Mouse (Mus musculus) c-Kit-positive CD71-positive TER-119-positive erythroid progenitor cells, embryonic 14.5 days (primary cell): ENCODE results near the gene Mamstr.
"Not testable (repeated sequence)": the region's sequence is repeated elsewhere in the genome, so short reads cannot be mapped to it uniquely, and the experiment has no call there.

ENCODE experiments used
- DNase-seq: peaks from one replicate; pipeline ENCODE4 v3.0.0-alpha.2; 2013; ENCODE audit warnings: low spot score

Mamstr gene

DNA sequence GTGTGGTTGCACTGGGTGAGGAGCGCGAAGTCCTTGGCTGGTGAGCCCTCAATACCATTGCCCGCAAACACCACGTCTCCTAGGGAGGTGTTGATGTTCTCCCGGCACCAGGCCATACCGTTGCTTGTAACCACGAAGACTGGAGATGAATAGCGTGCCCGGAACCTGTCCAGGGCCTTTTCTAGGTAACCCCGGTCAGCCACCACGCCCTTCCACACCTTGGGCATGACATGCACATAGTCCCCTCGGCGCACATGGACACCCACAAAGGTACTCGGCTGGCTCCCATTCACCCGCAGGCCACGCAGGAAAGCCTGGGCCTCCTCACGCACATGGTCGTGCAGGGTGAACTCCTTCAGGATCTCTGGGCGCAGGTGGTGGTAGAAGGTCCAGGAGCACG lies 10.7 kb downstream of the Mamstr start:
- DNase-seq: not testable (repeated sequence)

DNA sequence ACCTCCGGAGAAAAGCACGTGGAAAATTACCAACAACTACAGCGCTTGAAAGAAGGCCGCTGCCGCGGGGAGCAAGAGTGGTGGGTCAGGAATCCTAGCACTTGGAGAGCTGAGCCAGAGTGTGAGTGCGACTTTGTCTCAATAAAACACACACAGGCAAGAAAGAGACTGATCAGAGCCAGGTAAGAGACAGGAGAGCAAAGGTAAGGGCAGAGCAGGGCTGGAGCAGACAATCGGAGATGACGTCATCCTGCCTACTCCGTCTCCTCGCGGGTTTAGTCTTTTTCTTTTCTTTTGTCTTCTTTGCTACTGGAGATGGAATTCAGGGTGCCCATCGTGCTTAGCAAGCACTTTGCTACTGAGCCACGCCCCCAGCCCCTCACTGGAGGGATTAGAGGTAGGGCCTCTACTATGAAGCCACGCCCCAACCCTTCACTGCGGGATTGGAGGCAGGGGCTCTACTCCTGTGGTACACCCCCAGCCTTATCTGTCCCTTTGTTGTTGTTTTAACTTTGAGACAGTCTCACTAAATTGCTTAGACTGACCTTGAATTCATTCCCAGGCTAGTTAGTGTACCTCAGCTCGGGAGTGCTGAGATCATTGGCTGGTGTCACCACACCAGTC lies 14.8 kb downstream of the Mamstr start:
- no peak for DNase-seq

DNA sequence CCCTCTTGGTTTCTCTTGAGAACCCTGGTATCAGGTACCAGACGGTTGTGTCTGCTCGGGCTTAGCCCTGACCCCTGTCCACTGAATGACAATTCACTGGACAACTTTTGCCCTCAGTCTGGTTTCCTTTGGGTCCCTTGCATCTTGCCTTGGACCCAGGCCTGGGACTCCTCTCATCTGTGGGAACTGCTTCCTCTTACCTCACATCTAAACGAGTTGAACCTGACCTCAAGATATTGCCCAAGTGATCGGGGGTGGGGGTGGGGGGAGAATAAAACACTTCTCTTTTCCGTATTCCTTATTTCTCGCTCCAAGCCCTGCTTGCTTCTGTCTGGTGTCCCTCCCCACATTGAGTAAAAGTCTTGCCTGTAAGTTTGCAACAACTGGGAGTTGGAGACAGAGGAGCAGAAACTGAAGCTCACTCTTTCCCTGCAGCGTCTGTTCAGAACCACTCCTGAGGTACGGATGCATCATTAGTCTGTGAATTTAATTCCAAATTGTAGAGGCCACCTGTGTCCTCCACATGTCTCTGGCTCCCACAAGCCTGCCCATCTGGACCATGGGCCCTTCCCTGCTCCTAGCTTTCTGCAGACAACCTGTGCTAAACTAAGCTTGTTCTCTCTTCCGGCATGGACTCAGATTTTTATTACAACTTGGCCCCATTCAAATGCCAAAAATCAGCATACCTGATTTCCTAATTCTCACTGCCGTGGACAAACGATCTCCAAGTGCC lies 21.1 kb downstream of the Mamstr start:
- DNase-seq: no peak

DNA sequence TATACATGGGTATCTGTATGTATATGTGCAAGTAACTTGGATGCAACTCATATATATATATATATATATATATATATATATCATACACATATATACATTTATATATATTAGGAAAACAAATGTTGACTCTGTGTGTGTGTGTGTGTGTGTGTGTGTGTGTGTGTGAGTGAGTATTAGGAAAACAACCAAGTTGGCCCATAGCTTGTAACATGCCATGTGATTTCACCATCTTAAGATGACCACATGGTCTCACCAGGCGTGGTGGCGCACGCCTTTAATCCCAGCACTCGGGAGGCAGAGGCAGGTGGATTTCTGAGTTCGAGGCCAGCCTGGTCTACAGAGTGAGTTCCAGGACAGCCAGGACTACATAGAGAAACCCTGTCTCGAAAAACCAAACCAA lies 21.9 kb downstream of the Mamstr start:
- not testable (repeated sequence) for DNase-seq

DNA sequence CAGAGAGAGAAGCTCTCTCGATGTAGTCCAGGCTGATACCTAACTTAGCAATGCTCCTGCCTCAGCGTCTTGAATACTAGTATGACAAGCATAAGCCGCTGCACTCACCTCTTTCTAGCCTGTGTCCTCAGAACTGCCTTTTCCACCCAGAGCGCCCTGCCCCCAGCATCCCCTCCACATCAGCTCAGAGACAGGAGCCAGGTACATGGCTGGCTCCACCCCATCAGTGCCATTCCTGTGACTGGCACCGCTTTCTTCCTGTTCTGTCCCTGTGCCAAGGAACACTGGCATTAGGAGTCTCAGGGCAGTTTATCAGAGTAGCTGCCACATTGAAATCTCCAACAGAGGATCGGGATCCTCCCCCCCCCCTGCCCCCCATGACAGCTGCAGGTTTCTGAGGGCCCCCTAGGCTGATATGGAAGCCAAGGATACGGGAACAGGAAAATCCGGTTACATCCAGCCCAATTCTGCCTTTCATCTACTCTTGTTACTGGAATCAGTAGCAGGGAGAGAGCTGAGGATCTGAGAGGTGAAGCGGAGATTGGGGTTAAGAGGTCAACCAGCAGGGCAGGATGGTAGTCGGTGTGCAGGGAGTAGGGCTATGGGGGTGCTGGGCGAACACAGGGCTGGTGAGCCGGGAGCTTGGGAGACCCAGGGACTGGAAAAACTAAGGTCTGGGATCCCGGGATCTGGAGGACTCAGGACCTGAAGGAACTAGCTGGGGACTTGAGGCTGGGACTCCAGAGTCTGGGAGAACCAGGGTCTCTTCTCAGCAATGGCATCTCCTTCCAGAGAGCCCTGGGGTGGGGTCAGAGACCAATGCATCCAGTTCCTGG lies 25.7 kb downstream of the Mamstr start:
- no peak for DNase-seq

DNA sequence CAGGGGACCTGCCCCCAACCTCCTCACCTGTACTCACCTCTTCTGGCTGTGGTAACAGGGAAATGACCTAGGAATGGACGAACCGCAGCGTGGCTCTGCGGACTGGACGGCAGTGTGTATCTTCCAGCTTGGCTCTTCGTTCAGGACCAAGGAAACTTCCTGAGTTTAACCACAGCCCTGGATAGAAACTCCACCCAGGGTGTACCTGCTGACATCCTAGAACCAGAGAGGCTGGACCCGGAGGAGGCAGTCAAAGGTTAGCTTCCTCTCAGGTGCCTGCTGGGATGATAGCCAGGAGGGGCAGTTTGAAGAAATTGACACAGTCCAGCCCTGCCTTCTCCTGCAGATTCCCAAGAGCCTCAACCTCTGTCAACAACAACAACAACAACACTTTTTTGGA lies 26.4 kb downstream of the Mamstr start, which contains the start of gene Fut2:
Gene Fut2, minus strand, starts transcription at position 234 of the 400 bp plus-strand sequence.
- DNase-seq: no peak

DNA sequence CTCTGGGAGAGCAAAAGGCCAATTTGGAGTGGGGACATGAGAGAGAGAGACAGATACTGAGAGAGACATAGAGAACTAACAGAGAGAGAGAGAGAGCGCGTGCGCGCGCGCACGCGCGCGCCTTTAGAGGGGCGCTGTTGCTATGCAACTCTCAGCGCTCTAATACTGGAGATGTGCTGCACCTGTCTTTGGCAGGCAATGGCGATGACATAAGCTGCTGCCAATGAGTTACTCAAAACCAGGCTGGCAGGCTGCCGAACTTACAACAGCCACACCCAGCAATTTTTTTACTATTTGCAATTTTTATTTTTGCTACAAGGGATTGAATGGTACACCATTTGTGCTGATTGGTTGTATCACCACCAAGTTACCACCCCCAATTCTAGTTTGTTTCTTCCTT lies 28.0 kb downstream of the Mamstr start:
- no peak for DNase-seq

DNA sequence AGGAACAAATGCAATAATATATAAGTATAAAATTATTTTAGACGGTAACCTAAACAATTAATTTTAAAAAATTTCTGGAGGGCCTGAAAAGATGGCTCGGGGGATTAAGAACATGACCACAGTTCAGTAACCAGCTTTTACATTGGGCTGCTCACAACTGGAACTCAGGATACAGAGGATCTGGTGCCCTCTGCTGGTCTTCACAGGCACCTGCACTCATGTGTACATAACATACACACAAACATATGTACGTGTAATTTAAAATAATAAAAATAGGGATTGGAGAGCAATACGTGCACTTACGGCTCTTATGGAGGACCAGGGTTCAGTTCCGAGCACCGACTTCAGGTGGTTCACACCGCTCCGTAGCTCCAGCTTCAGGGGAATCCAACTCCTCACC lies 29.1 kb downstream of the Mamstr start:
- no peak for DNase-seq

DNA sequence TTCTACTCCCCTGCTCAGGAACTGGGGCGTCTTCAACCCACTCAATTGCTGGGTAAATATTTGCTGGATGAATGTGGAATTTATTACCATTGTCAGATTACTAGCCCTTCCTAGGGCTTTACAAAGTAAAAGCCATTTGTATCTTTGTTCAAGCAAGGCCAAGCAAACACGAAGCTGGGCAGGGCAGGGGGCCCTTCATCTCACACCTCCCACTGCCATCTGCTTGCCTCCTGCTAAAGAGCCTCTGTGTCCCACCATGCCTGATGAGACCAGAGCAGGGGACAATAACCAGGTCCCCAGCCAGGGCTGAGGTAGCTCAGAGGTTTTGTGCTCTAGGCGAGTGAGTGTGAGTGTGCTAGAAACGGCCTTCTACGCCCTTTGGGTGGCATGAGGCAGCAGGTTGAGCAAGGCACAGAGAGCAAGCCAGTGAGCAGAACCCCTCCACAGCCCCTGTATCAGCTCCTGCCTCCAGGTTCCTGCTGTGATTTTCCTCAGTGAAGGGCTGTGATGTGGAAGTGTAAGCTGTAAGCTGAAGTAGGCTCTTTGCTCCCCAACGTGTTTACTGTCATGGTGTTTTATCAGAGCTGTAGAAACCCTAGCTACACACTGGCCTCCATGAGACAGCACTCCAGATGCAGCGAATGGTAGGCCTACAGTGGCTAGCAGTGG lies 38.0 kb downstream of the Mamstr start:
- no peak for DNase-seq

DNA sequence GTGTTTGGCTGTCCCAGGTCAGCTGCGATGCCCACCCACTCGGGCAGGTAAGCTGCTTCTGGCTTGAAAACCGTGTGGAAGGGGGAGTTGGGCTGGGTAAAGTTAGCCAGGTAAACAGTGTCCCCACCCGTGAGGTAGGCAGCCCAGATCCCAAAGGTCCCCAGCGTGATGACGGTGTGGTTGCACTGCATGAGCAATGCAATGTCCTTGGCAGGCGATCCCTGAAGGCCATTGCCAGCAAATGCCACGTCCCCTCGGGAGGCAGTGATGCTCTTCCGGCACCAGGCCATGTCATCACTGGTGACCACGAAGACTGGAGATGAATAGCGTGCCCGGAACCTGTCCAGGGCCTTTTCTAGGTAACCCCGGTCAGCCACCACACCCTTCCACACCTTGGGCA lies 38.7 kb downstream of the Mamstr start:
- no peak for DNase-seq

DNA sequence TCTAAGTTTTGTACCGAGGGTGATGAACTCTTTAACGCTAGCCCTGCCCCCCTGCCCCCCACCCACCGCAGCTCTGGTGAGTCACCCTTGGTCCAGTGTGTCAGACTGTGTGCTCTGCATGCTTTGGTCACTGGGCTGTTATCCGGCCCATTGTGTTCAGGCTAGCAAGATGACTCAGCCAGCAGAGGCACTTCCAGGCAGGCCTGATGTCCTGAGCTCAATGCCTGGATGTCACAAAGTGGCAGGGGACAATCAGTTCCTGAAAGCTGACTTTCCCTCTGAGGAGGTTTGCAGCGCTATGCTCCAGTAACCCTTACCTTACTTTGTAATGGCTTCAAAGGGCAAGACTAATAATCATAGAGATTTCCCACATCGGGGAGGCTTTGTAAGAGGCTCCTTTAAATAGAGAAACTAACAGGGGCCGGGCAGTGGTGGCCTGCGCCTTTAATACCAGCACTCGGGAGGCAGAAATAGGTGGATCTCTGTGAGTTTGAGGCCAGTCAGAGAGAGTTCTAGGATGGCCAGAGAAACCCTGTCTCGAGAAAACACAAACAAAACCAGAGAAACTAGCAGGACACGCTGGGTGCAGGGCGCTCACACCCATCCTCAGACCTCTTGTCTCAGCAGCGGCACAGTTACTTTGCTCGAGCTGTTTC lies 40.3 kb downstream of the Mamstr start:
- no peak for DNase-seq

DNA sequence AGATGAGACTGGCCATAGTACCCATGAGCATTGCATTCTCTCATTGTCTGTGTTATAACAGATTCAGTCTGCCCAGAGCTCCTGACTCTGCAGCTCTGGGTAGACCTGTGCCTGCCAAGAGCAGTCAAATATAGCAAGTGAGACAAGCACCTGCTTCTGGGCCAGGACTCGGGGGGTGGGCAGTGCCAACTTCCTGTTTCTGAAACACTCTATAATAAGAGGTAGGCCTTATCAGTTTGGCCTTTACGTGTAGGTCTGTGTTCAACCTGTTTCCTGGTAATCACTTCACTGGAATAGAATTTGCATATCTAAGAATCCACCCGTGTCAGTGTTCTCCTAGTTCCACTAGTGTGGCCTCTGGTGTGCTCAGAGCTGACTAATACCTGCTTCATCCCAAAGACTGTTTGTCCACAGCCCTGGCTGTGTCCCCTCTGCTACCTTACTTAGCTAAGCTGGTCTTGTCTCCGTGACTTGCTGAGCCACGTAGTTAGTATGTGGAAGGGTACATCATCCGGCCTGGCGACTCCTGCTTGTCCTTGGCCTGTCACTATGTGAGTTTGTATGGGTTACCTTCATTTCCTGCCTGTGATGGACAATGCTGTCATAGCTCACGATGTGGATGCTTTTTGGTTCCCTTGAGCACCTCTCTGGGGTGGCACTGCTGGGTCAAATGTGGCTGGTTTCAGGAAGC lies 41.4 kb downstream of the Mamstr start:
- no peak for DNase-seq

DNA sequence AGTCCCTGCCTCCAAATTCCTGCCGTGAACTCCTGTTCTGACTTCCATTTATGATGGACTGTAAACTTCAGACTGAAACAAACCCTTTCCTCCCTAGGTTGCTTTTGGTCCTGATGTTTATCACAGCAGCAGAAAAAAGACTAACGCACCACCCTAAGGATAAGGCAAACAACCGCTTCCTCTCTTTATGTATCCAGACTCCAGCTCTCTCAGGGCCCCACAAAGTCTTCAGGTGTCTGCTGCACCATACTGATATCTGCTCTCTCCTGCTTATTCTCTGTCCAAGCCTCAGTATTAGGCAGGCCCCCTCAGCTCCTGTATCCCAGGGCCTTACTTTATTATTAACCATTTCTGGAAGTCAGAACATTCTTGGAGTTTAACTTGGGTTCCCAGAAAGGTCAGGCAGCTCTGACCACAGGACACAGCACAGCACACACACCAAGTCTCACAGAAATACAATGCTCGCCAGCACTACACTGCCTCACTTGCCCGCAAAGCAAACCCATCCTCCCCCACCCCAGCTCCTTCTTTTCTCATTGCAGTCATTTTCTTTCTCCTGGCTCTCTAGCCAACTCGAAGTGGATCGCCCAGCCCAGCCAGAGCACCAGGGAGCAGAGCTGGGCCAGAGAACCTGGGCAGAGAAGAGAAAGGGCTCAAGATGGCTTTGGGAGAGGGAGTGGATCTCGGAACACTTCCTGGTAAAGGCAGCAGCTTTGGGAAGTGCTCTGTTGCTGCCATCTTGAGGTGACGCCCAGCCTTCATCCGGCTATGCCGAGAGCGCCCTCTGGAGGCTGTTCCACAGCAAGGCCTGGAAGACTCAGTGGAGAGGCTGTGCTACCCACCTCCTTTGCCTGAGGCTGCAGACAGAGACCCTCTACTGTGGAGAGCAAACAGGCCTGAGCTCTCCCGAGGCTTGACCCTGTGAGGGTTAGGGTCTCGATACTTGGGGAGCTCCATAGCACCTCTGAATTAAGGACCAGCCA lies 42.7 kb downstream of the Mamstr start:
- peak; percentile 73 for DNase-seq

DNA sequence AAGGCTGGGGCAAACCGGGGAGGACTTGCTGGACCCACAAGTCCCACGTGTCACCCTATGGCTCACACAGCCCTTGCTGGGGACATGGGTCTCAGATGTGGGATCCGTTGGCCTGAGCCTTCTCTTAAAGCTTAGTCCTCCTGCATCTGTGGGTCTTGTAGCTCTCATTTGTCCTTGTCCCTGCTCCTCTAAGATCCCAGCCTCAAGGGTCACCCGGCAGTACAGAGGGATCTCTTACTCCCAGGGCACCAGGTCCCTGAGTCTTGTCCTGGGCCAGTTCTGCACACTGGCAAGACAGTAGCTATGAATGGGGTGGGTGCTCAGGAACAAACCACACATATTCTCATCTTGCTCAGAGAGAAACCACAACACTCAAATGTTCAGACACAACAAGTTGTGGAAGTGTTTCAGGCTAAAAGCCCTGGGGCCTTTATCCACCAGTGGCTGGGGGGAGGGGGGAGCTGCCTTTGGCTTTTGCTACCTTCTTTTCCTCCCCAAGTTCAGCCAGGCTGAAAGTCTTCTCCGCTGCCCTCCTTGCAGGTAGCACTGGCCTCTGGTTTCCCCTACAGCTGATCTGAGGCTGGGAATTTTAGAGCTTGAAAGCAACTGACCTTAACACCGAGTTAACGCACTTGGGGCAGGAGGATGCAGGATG lies 43.7 kb downstream of the Mamstr start, which contains the start of gene Ntn5:
Gene Ntn5, plus strand, starts transcription at position 627 of the 655 bp plus-strand sequence.
- DNase-seq: no peak

DNA sequence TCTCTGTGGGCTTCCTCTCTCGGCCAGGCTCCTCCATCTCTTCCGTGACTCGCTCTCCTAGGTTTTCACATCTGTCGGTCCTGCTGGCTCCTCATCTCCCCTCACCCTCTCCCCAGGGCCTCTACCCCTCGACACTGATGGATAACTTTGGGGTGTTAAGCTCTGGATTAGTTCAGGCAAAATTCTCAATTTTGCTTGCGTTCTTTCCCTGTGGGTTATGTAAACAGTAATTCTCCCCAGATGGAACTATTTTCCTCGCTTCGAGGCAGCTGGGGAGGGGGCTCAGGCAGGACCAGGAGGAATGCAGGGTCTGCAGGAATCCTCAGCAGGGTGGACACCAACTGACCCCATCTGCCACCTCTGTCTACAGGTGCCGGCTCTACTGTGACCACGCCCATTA lies 46.0 kb downstream of the Mamstr start:
- DNase-seq: no peak

DNA sequence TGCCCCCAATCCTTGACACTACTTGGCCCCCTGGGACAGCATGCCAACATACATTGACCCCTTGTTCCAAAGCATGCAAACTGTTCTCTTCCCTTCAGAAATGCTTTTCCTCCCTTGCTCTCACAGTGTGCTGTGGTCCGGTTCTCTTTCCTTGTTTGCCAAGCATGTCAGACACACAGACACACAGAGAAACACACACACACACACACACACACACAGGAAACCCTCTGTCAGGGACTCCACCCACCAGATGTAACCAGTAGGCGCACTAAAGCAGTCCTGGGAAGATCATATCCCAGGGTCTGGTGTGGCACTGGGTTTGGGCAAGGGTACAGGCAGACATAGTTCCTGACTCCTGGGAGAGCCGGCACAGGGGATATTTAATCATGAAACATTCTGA lies 47.1 kb downstream of the Mamstr start:
- no peak for DNase-seq

DNA sequence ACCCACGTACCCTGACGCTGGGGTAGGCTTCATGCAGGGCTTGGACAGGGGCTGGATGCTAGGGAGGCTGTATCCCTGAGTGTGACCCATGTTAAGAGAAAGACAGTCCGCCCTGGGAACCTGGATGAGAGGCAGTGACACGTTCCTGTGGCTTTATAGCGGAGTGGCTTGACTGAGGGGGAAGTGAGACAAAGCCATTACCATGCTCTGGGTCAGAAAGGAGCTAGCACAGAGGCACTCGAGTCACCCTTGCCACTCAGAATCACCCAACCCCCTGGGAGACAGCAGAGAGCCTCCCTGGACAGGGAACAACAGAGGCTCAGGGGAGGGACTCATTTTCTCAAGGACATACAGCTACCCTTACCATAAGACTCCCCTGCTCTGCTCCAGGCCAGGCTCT lies 49.3 kb downstream of the Mamstr start:
- DNase-seq: no peak

DNA sequence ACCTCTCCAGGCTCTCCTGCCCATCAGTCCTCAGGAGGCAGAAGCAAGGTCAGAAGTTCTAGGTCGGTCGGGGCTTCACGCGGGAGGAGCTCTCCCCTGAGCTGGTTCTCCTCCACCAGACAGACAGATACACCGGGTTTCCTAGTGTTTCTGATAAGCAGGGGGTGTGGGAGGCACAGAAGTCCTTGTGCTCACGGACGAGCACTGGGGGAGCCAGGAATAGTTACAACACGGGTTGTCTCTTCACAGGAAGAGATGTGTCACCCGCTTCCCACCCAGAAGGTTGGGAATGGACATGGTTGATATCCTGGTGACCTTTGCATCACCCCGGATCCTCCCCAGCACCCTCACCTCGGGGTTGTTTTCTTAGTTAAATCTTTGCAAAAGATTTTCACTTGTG lies 50.0 kb downstream of the Mamstr start:
- DNase-seq: no peak

DNA sequence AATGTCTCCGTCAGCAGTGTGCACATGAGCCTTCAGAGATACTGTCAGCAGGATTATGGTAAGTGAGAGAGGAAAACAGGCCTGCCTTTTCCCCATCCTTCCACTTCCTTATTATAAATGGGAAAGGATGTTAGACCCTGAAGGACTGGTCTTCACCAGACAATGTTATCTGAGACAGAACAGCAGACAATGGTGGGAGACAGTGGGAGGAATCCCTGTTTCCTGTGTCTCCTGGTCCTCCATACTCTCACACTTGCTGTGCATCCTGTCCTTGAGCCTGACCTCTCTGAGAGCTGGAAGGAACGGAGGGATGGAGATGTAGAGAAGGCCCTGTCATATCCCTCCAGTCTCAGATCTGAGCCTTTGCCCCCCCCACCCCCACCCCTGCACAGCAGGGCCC lies 52.6 kb downstream of the Mamstr start:
- DNase-seq: no peak
